ENCODE assay signal across 8 mouse cellular contexts in genomic region chr9:100454664-100454993, GRCm38 (mm10). TPM values are rescaled to one million over a fixed set of nuclear protein-coding genes. Genes with fewer than 3 reads are reported as not detected.
DNase-seq lines count a peak whose midpoint lies in the region; ATAC-seq lines count a peak whose summit lies in the region.

No protein-coding gene starts in this region.

- peak; percentile 29; the same call in 1 of the 2 replicates for ATAC-seq in kidney, embryonic 16.5 days (ENCODE audit: low FRiP score, low TSS enrichment)
- no peak for ATAC-seq in embryonic facial prominence, embryonic 12.5 days (ENCODE audit: insufficient number of reproducible peaks, insufficient read depth, low FRiP score, low TSS enrichment)
- no peak; the same call in 1 of the 2 replicates for ATAC-seq in neural tube, embryonic 13.5 days (ENCODE audit: low read depth)

- H3K27me3 ChIP-seq in kidney, embryonic 16.5 days (ENCODE audit: insufficient read depth, low read length), result no peaks in the 10 kb centered on the region
- 0 out of 2 replicates have a peak, but pooled peaks cover 2% of the 10 kb centered on the region for H3K27me3 ChIP-seq in embryonic facial prominence, embryonic 12.5 days
- H3K27me3 ChIP-seq in limb, embryonic 10.5 days (ENCODE audit: low read depth, poor library complexity, severe bottlenecking), result peaks cover 11% of the 10 kb centered on the region; the same call in 1 of the 2 replicates
- H3K27me3 ChIP-seq in neural tube, embryonic 13.5 days, result no peaks in the 10 kb centered on the region

- H3K4me2 ChIP-seq in kidney, embryonic 16.5 days (replicated peaks; ENCODE audit: low read depth, low read length), result peak overlapping the region; percentile 72
- H3K4me2 ChIP-seq in embryonic facial prominence, embryonic 12.5 days (replicated peaks), result peak overlapping the region; percentile 63
- peak overlapping the region; percentile 59 for H3K4me2 ChIP-seq in neural tube, embryonic 13.5 days

- no peak for DNase-seq in kidney, postnatal 14 days
- no peak for DNase-seq in limb, embryonic 10.5 days (ENCODE audit: low spot score)
- no peak for DNase-seq in embryo, embryonic 10 days (ENCODE audit: low spot score)
- no peak for DNase-seq in adipocyte (ENCODE audit: low spot score)
- no peak for DNase-seq in cerebellum, postnatal 4 days (ENCODE audit: low spot score in 2 of 2)

- peak overlapping the region; percentile 46 for H3K4me3 ChIP-seq in kidney, embryonic 16.5 days (ENCODE audit: low read length)
- H3K4me3 ChIP-seq in embryonic facial prominence, embryonic 12.5 days, result peak overlapping the region; percentile 25
- peak overlapping the region; percentile 48 for H3K4me3 ChIP-seq in limb, embryonic 10.5 days
- H3K4me3 ChIP-seq in neural tube, embryonic 13.5 days, result peak overlapping the region; percentile 31

- no peak overlapping the region for H3K27ac ChIP-seq in kidney, embryonic 16.5 days (ENCODE audit: low read length)
- H3K27ac ChIP-seq in embryonic facial prominence, embryonic 12.5 days, result no peak overlapping the region
- no peak overlapping the region for H3K27ac ChIP-seq in limb, embryonic 10.5 days
- no peak overlapping the region for H3K27ac ChIP-seq in neural tube, embryonic 13.5 days (replicated peaks)

- no peaks in the 10 kb centered on the region; the same call in 1 of the 2 replicates for H3K4me1 ChIP-seq in kidney, embryonic 16.5 days (ENCODE audit: insufficient read depth, low read length)
- 0 out of 2 replicates have a peak, but pooled peaks cover 2% of the 10 kb centered on the region for H3K4me1 ChIP-seq in embryonic facial prominence, embryonic 12.5 days
- peaks cover 11% of the 10 kb centered on the region for H3K4me1 ChIP-seq in limb, embryonic 10.5 days
- peaks cover 10% of the 10 kb centered on the region for H3K4me1 ChIP-seq in neural tube, embryonic 13.5 days (replicated peaks)

- WGBS in kidney, embryonic 16.5 days, result 12% methylated on average over 9 of the region's 9 CpGs
- 20% methylated on average over 9 of the region's 9 CpGs for WGBS in embryonic facial prominence, embryonic 12.5 days
- 29% methylated on average over 9 of the region's 9 CpGs for WGBS in limb, embryonic 10.5 days
- 10% methylated on average over 9 of the region's 9 CpGs for WGBS in neural tube, embryonic 13.5 days

- H3K9me3 ChIP-seq in kidney, embryonic 16.5 days (ENCODE audit: low read length), result no peaks in the 10 kb centered on the region
- H3K9me3 ChIP-seq in embryonic facial prominence, embryonic 12.5 days, result no peaks in the 10 kb centered on the region
- H3K9me3 ChIP-seq in limb, embryonic 10.5 days (replicated peaks), result no peaks in the 10 kb centered on the region
- H3K9me3 ChIP-seq in neural tube, embryonic 13.5 days, result no peaks in the 10 kb centered on the region

- H3K36me3 ChIP-seq in kidney, embryonic 16.5 days (ENCODE audit: insufficient read depth, low read length), result 0 out of 2 replicates have a peak, but pooled peaks cover 4% of the 10 kb centered on the region
- H3K36me3 ChIP-seq in embryonic facial prominence, embryonic 12.5 days, result no peaks in the 10 kb centered on the region
- 0 out of 2 replicates have a peak, but pooled peaks cover 11% of the 10 kb centered on the region for H3K36me3 ChIP-seq in limb, embryonic 10.5 days
- 0 out of 2 replicates have a peak, but pooled peaks cover 6% of the 10 kb centered on the region for H3K36me3 ChIP-seq in neural tube, embryonic 13.5 days

- H3K9ac ChIP-seq in kidney, embryonic 16.5 days (replicated peaks; ENCODE audit: low read length), result peak overlapping the region; percentile 57
- H3K9ac ChIP-seq in embryonic facial prominence, embryonic 12.5 days, result peak overlapping the region; percentile 45
- peak overlapping the region; percentile 49; the same call in 1 of the 2 replicates for H3K9ac ChIP-seq in neural tube, embryonic 13.5 days

RNA-seq across cellular contexts. Expression of gene Il20rb, which starts 32.0 kb away (rescaled TPM):
- polyA plus RNA-seq in kidney, embryonic 16.5 days (2015; fragmentation: Nextera tagmentation; extraction: Ambion mirVana), result 0.75 and 1.1 TPM in 2 replicates
- 1.2 and 1.3 TPM in 2 replicates for polyA plus RNA-seq in embryonic facial prominence, embryonic 12.5 days (2016; fragmentation: Nextera tagmentation; extraction: Ambion mirVana)
- 1.5 and 1.6 TPM in 2 replicates for polyA plus RNA-seq in limb, embryonic 10.5 days (2016; fragmentation: Nextera tagmentation; extraction: Ambion mirVana)
- polyA plus RNA-seq in neural tube, embryonic 13.5 days (2015; fragmentation: Nextera tagmentation; extraction: Ambion mirVana), result 0.34 and 0.38 TPM in 2 replicates
